Mouse (Mus musculus) neural tube, embryonic 11.5 days (tissue): ENCODE results near the gene Btc. TPM values are rescaled to one million over a fixed set of nuclear protein-coding genes. Genes with fewer than 3 reads are reported as not detected.

Source experiments
- ATAC-seq: fragments of 200-750 bp; cut with Nextera tagmentation; 2 replicates; pipeline ENCODE4 v1.8.0; 2017; ENCODE audit warnings: moderate number of reproducible peaks, mild to moderate bottlenecking, moderate TSS enrichment, moderate library complexity; ENCODE audit not compliant: insufficient read depth, low FRiP score, low TSS enrichment
- DNase-seq: peaks from one replicate; pipeline ENCODE4 v3.0.0-alpha.2; 2015; ENCODE audit warnings: low spot score
- H3K27ac ChIP-seq: fragments of 300-500 bp; sonication (generic); 2 replicates; pipeline ENCODE4 v1.5.1; 2014; ENCODE audit warnings: low read depth, mild to moderate bottlenecking, low read length
- H3K27me3 ChIP-seq: fragments of 300-500 bp; sonication (generic); 2 replicates; pipeline ENCODE4 v1.6.1; 2014; ENCODE audit warnings: mild to moderate bottlenecking, low read length, mixed read lengths; ENCODE audit not compliant: control insufficient read depth, insufficient read depth
- H3K36me3 ChIP-seq: fragments of 300-500 bp; sonication (generic); 2 replicates; pipeline ENCODE4 v1.6.1; 2014; ENCODE audit warnings: mild to moderate bottlenecking, low read length, moderate library complexity, mixed read lengths; ENCODE audit not compliant: control insufficient read depth, insufficient read depth
- H3K4me1 ChIP-seq: fragments of 300-500 bp; sonication (generic); 2 replicates; pipeline ENCODE4 v1.6.1; 2014; ENCODE audit warnings: low read length, mixed read lengths; ENCODE audit not compliant: control insufficient read depth, insufficient read depth
- H3K4me2 ChIP-seq: fragments of 300-500 bp; sonication (generic); 2 replicates; pipeline ENCODE4 v1.6.1; 2014; ENCODE audit warnings: low read depth, mild to moderate bottlenecking, moderate library complexity
- H3K4me3 ChIP-seq: fragments of 300-500 bp; sonication (generic); 2 replicates; pipeline ENCODE4 v1.5.1; 2014; ENCODE audit warnings: low read depth, low read length
- H3K9ac ChIP-seq: fragments of 300-500 bp; sonication (generic); 2 replicates; pipeline ENCODE4 v1.6.1; 2014; ENCODE audit warnings: mild to moderate bottlenecking, low read length
- H3K9me3 ChIP-seq: fragments of 300-500 bp; sonication (generic); 2 replicates; pipeline ENCODE4 v1.6.1; 2016; ENCODE audit warnings: low read length; ENCODE audit not compliant: control insufficient read depth
- WGBS: fragments of 180-500 bp; shearing (Covaris S2); extraction: QIAGEN DNeasy Blood & Tissue Kit; methylation state at CpG from one replicate; pipeline ENCODE4 v1.1.7; 2014; 5-methylcytosine and 5-hydroxymethylcytosine counted together
- polyA plus RNA-seq: library from polyadenylated mRNA; unstranded; fragments of >200 nt; fragmentation: Nextera tagmentation; extraction: Ambion mirVana; gene quantifications from 2 replicates; pipeline ENCODE4 v1.2.1, GENCODE M21; 2014

The Btc gene
- polyA plus RNA-seq, 1 experiment from 2014 or later, result 0.23 TPM

GRCm38 (mm10) chr5:91400493-91401096 is 2.2 kb downstream of the Btc start:
- WGBS, result 48% methylated on average over 2 of the region's 2 CpGs

DNA sequence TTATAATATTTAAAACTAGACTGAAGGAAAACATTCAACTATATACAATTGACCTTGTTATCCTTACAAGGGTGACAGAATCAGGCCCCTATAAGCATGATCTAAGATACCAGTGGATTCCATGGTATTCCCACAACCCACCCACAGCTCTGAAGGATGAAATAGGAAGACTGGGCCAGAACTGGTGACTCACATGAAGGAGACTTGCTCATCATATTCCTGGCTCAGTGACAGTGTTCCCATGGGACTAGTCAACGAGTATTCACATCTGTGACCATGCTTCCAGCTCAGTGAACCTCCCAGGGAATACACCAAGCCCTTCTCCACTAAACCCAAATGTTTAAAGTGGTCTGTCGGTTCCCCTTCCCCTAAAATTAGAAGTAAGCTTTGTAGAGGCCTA is 27.3 kb downstream of the Btc start:
- Histone ChIP-seq H3K9ac (no peak overlapping the region), H3K36me3 (no peaks in the 10 kb centered on the region), H3K4me2 (no peak overlapping the region), H3K27ac (no peak overlapping the region), H3K27me3 (no peaks in the 10 kb centered on the region), H3K4me1 (no peaks in the 10 kb centered on the region), H3K4me3 (no peak overlapping the region), H3K9me3 (no peaks in the 10 kb centered on the region)
- 70% methylated on average over 2 of the region's 2 CpGs for WGBS
- DNase-seq, result no peak
- ATAC-seq, result no peak

More at GRCm38 (mm10) chr5:91400493-91401096, 2.2 kb downstream of the Btc start:
- Histone ChIP-seq H3K9me3 (no peaks in the 10 kb centered on the region), H3K4me2 (no peak overlapping the region), H3K36me3 (no peaks in the 10 kb centered on the region), H3K4me3 (no peak overlapping the region), H3K4me1 (no peaks in the 10 kb centered on the region), H3K27ac (no peak overlapping the region), H3K27me3 (no peaks in the 10 kb centered on the region), H3K9ac (no peak overlapping the region)
- DNase-seq (no peak), ATAC-seq (no peak)

DNA sequence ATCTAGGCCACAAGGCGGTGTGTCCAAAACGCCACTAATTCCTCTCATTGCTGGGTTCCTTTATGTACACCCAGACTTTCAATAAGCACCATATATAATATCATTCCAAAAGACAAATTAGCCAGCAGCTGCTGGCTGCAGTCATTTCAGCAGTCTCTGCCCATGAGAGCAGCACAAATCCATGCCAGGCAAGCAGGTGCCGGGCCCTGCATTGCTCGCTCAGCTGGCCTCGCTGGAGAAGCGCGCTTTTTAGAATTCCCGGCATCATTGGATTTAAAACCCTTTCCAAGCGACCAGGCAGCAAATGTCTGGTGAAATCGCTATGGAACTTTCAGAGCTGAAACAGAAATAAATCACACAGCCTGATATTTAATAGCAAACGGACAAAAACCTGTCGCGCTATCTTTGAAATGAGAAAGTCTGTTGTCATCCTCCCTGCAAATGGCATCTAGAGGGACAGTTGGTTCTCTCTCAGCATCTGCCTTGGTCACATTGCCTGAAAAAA is 34.7 kb downstream of the Btc start:
- DNase-seq (no peak), ATAC-seq (no peak)
- no peaks in the 10 kb centered on the region for H3K4me1 ChIP-seq
- no peaks in the 10 kb centered on the region for H3K9me3 ChIP-seq
- H3K4me3 ChIP-seq, result no peak overlapping the region
- no peak overlapping the region for H3K4me2 ChIP-seq
- WGBS, result 91% methylated on average over 13 of the region's 13 CpGs
- H3K27me3 ChIP-seq, result no peaks in the 10 kb centered on the region
- H3K27ac ChIP-seq, result no peak overlapping the region
- H3K36me3 ChIP-seq, result no peaks in the 10 kb centered on the region
- H3K9ac ChIP-seq, result no peak overlapping the region

DNA sequence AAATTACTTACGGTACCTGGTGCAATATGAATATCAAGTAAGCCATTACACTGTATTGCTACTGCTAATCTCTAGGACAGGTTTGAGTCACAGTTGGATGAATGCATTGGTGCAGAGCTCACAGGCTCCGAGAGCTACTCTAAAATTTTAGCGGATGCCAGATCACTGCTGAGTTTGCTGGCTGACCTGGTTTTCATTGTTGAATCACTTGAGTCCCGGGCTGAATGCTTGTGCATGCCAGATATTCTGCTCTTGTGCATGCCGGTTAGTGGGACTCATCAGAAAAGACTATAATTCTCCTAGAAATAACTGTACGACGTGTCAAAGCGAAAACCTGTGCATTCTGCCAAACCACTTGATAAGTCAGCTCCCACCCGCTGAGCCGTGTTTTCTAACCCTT is 35.9 kb downstream of the Btc start:
- Histone ChIP-seq H3K36me3 (no peaks in the 10 kb centered on the region), H3K4me2 (no peak overlapping the region), H3K9me3 (no peaks in the 10 kb centered on the region), H3K9ac (no peak overlapping the region), H3K4me3 (no peak overlapping the region), H3K4me1 (no peaks in the 10 kb centered on the region), H3K27me3 (no peaks in the 10 kb centered on the region), H3K27ac (no peak overlapping the region)
- WGBS, result 86% methylated on average over 10 of the region's 10 CpGs
- DNase-seq, result no peak
- ATAC-seq, result no peak

- Histone ChIP-seq H3K9me3 (no peaks in the 10 kb centered on the region), H3K4me2 (no peak overlapping the region), H3K9ac (no peak overlapping the region), H3K27me3 (no peaks in the 10 kb centered on the region), H3K4me3 (no peak overlapping the region), H3K4me1 (no peaks in the 10 kb centered on the region), H3K27ac (no peak overlapping the region), H3K36me3 (no peaks in the 10 kb centered on the region)
- DNase-seq (no peak), ATAC-seq (no peak)
- WGBS, result 91% methylated on average over 6 of the region's 6 CpGs
These were observed 39.4 kb downstream of the Btc start for GRCm38 (mm10) chr5:91363274-91363991.

DNA sequence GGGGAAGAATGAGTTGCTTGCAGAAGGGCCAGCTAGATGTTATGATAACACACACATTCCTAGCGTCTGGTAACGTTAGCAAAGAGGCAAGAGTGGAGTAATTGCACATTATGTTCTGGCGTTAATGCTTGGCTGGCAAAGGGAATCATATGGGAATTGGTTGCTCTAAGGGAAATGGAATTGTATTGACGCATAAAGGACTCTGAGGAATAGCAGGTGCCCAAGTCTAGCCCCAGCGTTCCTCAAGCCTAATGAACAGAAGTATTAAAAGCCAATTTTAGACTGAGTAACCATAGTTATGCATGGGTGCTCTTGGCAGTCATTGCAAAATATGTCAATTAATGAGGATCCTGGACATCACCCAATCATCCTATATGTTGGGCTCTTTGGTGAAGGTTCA is 50.1 kb downstream of the Btc start:
- no peak overlapping the region for H3K27ac ChIP-seq
- no peaks in the 10 kb centered on the region for H3K4me1 ChIP-seq
- H3K36me3 ChIP-seq, result no peaks in the 10 kb centered on the region
- no peak for ATAC-seq
- H3K4me2 ChIP-seq, result no peak overlapping the region
- WGBS, result 68% methylated on average over 5 of the region's 5 CpGs
- no peaks in the 10 kb centered on the region for H3K9me3 ChIP-seq
- no peak overlapping the region for H3K9ac ChIP-seq
- no peak overlapping the region for H3K4me3 ChIP-seq
- no peaks in the 10 kb centered on the region for H3K27me3 ChIP-seq
- DNase-seq, result no peak

DNA sequence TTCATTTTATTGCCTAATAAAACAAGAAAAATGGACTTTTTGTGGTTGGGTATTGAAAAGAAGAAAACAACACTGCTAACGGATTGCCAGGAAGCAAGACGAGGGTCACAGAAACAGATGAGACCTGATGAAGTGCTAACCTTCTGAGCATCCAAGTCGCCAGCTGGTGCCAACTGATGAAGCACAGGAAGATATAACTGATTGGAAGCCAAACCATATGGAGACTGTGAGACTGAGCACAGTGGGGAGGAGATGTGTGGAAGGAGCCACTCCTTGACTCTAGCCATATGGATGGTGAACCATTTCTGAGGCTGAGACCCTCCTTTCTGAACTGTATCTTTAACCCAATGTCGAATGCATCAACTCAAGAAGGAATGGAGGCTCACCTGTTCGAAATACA is 57.1 kb downstream of the Btc start:
- Histone ChIP-seq H3K4me2 (no peak overlapping the region), H3K4me1 (no peaks in the 10 kb centered on the region), H3K4me3 (no peak overlapping the region), H3K36me3 (no peaks in the 10 kb centered on the region), H3K9ac (no peak overlapping the region), H3K27me3 (no peaks in the 10 kb centered on the region), H3K27ac (no peak overlapping the region), H3K9me3 (no peaks in the 10 kb centered on the region)
- ATAC-seq (no peak), DNase-seq (no peak)
- WGBS, result 74% methylated on average over 5 of the region's 5 CpGs

DNA sequence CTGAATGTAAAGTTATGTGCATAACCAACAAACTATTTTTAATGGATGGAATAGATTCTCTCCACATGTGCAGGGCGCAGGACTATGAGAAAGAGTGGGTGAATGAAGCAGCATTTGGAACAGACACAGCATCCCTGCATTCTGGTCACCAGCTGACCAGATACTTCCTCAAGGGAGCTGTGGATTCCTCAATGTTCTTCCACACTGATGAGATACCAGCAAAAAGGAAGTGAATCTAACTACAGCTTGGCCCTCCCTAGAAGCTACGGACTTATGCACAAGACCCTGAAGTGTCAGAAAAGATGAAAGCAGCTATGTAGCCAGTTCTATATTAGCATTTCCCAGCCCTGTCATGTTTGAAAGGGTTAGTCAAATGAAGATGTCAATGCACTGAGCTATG is 57.7 kb downstream of the Btc start:
- Histone ChIP-seq H3K36me3 (no peaks in the 10 kb centered on the region), H3K9me3 (no peaks in the 10 kb centered on the region), H3K27me3 (no peaks in the 10 kb centered on the region), H3K9ac (no peak overlapping the region), H3K4me2 (no peak overlapping the region), H3K4me3 (no peak overlapping the region), H3K4me1 (no peaks in the 10 kb centered on the region), H3K27ac (no peak overlapping the region)
- DNase-seq (no peak), ATAC-seq (no peak)
- WGBS, result 96% methylated on average over 2 of the region's 2 CpGs
